Mouse (Mus musculus): Measurements from ENCODE around the gene Stard13.

Stard13 gene

DNA sequence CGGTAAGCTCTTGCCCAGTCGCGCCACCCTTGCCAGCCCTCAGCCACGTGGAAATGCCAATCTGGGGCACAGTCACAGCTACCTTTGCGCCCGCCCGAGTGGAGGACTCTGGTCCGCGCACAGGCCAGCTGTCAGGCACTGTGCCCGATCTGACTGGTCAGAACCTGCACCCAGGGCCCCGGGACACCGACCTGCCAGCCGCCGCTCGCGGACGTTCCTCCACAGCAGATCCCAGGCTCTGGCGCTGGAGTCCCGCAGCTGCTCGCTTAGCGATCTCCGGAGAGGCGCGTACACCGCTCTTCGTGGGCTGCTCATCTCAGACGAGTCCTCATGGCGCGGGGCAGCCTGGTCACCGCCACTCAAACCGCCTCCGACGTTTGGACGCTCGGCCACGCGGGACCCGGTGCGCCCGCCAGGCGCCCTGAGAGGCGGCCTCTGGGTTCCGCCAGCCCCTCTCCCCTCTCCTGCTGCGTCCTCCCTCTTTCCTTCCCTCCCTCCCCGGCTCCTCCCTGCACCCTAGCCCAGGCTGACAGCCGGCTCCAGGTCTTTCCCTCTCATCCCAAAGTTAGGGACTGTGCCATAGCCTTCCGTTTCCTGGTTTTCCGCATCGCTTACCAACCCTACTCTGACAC lies at the start of gene Stard13:
Gene Stard13, minus strand, starts transcription at position 437 of the 632 bp plus-strand sequence.
- in situ Hi-C loops (cut with MboI, MseI): no loop called here

GRCm38 (mm10) chr5:151279531-151279930 lies 45.9 kb upstream of the Stard13 start:
- in situ Hi-C loops (cut with MboI, MseI): no loop called here

DNA sequence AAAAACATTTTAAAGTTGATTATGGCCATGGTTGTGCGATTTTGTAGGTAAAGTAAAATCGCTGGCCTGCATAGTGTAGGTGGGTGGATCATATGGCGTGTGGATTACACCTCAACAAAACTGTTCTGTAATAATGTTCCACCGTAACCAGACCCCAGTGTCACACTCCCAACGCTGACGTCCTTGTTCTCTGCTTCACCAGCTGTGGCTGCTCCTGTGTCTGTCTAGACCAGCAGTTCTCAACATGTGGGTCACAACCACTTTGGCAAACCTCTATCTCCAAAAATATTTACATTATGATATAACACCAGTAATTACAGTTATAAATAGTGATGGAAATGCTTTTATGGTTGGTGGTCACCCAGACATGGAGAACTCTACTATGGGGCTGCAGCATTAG lies 44.3 kb upstream of the Stard13 start:
- in situ Hi-C loops (cut with MboI, MseI): no loop called here

- in situ Hi-C loops (cut with MboI, MseI): no loop called here
Observed at GRCm38 (mm10) chr5:151275986-151276385, 42.4 kb upstream of the Stard13 start.

DNA sequence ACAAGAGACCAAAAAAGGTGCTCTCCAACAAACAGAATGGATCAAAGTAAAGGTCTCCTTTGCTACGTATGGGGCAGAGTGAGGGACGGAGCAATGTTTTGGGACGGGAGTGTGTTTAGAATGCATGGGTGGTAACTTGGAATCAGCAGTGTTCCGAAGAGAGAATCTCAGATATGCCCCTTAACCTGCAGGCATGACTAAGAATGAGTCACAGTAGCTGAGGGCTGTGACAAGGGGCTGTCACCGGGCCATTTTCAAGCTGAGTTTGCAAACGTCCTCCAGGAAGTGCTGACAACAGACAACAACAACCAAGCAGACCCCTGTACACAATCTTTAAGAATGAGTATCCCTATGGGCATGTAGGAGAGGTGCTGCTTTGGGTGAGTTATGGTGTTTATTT lies 40.6 kb upstream of the Stard13 start:
- in situ Hi-C loops (cut with MboI, MseI): no loop called here

DNA sequence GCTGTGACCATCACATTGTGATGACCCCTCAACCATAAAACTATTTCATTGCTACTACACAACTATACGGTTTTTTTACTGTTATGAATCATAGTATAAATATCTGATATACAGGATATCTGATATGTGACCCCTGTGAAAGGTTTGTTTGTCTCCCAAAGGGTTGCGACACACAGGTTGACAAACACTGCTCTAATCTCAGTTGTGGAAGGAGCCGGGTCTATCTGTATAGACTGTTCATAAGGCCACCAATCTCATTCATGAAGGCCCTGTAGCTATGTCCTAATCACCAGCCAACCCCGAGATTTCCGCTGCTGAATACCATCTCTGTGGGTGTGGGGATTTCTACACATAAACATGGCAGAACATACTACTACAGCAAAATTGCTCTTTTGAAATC lies 37.2 kb upstream of the Stard13 start:
- in situ Hi-C loops (cut with MboI, MseI): no loop called here

DNA sequence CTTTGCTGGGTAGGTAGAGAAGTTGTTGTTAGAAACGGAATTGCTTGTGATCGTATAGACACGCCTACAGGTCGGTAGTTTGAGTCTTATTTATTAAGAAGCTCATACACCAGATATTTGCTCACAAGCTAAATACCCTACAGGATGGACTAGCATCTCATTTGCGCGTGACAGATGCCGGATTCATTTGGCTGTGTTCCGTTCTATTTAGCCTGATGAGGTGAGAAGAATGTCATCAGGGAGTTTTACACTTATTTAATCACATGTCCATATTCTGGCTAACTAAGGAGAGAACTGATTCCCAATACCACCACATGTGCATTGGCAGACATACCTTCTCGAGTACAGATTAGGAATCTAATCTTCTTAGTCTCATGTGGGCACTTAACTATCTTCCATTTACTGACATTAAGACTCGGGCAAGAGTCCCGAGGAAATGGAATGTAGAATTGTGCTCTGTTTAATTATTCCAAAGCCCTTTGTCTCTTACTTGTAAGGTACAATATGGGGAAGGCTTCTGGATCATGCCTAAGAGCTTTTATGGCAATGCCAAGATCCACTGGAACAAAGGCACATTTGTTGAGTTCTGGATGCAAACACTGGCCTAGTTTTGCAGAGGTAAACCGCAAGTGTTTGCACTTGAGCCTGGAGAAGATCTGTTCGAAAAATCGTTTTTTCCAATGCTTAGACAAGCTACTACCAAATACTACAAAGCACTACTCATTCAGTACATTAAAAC lies 33.4 kb upstream of the Stard13 start:
- in situ Hi-C loops (cut with MboI, MseI): no loop called here

DNA sequence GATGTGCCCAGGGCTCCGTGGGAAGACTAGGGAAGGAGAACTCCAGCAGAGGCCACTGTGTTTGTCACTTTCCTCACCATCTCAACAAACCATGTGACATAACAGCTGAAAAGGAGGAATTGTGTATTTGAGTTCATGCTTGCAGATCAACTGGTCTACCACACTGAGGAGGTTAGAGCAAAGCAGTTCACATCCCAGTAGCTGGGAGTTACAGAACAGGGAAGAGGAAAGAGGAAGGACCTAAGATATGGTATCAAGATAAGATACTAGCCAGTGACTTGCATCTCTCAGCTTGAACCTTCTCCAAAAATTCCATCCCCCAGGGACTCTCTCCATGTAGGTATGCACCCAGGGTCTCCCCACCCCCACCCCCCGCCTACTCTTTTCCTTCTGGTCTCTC lies 27.9 kb upstream of the Stard13 start:
- in situ Hi-C loops (cut with MboI, MseI): no loop called here

- in situ Hi-C loops (cut with MboI, MseI): loop anchor here in 1 of 2 experiments (5.0 kb wide), 1 partner anchor 130 kb away; no protein-coding TSS in a partner anchor
Observed at GRCm38 (mm10) chr5:151252213-151252612, 18.6 kb upstream of the Stard13 start.

GRCm38 (mm10) chr5:151251656-151252055 lies 18.0 kb upstream of the Stard13 start:
- in situ Hi-C loops (cut with MboI, MseI): loop anchor here in 1 of 2 experiments (5.0 kb wide), 1 partner anchor 131 kb away; no protein-coding TSS in a partner anchor

DNA sequence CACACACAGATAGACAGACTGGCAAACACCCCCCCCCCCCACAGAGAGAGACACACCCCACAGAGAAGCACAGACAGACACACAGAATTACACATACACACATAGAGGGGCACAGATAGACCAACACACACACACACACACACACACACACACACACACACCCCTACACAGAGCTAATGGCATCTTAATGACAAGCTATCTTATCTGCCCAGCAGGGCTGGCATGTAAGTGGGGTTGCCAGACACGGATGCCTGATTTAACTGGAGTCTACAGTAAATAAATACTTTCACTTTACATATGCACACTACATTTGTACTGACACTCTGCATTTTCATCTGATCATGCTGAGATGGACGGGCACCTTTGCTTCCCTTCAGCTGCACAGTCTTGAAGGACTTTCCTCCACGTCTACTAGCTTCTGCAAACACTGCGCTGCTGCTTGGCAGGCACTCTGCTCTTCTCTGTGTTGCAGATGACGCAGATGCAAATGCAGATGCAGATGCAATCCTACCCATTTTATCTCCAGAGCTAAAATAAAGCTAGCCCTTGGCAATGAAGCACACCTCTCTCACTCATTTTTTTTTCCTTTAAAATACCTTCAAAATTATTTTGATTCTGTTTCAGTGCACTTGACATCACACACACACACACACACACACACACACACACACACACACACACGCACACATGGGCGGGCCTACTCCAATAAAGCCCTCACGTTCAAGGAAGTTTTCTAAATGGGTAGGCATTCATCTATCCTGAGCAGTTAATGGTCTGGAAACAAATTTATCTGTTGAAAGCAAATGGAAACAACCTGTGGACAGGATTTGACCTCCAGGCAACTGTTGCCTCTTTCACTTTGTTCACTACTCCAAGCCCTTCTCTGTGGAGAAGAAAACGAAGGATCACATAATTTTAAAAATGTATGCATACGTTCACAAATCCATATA lies 15.3 kb upstream of the Stard13 start:
- in situ Hi-C loops (cut with MboI, MseI): no loop called here

DNA sequence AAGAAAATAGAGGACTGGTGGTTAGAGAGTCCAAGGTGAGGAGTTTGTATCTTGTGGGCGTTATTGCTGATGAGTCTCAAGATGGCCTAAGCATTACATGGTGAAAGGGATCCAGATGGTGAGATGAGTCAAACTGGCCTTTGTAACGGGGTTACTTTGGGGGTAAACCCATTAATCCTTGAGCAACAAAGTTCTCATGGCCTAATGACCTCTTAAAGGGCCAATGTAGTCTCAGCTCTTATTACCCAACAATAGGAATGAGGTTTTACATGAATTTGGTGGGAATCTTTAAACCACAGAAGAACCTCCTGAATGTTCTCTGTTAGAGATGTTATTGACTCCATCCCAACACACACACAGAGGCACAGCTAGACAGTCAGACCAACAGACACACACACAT lies 14.4 kb upstream of the Stard13 start:
- in situ Hi-C loops (cut with MboI, MseI): no loop called here

DNA sequence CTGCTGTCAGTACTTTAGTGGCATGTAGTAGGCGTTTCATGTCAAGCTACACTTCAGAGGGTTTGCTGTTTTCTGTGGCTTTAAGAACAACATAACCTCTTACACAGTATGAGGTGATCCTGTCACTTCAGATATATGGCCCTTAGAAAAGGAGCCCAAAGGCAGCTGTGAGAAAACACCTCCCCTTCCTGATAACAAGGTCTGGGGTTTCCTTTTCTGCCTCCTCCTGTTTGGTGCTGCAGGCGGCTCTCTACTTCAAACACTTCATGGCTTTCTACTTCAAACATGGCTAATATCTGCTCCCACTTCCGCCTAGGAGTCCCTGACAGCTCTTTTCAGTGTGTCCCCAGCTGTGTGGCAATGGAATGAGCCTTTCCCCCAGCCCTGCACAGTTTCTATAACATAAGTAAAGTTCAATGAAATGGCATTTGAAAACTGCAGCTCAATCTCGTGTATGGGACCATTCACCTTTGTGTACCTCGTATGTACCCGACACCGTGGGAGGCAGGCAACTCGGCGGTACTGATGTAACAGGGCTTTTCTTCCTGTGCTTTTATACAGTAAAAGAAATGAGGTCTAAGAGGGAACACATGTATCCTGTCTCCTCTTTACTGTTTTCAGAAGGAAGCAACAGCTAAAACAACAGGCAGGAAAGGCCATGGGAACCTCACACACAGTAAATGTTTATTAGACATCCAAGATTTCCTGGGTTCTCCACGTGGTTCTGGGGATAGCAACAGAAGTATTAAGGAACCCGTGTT lies 13.7 kb upstream of the Stard13 start:
- in situ Hi-C loops (cut with MboI, MseI): no loop called here

GRCm38 (mm10) chr5:151246287-151246686 lies 12.7 kb upstream of the Stard13 start:
- in situ Hi-C loops (cut with MboI, MseI): no loop called here

DNA sequence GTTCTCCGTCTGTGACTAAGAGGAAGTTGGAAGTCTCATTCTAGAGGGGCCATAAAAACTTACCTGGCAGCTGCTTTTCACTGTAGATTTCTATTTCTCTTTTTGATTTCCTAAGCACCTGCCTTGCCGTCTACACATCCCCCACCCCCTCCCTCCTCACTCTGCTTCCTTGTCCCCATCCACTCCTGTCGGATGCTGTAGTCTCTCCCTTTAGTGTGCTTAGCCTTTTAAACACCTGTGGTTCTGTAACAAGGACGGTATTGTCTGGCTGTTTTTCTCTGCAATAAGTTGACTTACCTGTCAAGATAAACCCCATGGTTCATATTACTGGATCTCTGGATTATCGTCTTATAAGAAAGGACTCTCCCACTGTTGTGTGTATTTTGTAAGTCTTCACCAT lies 11.9 kb upstream of the Stard13 start:
- in situ Hi-C loops (cut with MboI, MseI): no loop called here

GRCm38 (mm10) chr5:151238730-151239129 lies 5.1 kb upstream of the Stard13 start:
- in situ Hi-C loops (cut with MboI, MseI): no loop called here

DNA sequence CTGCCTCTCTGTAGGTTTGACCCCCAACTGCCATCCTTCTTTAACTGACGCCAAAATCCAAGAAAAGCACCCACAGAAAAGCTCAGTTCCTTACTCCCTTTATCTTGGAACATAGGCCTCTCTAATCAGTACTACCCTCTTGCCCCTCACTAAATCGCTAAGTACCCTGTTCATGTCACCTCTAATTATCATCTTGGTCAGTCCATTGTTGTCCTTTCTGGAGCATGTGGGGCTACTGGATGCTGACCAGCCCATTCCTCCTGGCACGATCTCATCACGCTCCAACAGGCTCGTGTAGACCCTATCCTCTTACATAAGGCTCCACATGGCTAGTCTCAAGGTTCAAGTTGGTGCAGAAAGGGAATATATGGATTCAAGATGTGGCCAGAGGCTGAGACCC lies 2.8 kb upstream of the Stard13 start:
- in situ Hi-C loops (cut with MboI, MseI): no loop called here

GRCm38 (mm10) chr5:151232576-151233299 lies 898 bp downstream of the Stard13 start:
- in situ Hi-C loops (cut with MboI, MseI): no loop called here

DNA sequence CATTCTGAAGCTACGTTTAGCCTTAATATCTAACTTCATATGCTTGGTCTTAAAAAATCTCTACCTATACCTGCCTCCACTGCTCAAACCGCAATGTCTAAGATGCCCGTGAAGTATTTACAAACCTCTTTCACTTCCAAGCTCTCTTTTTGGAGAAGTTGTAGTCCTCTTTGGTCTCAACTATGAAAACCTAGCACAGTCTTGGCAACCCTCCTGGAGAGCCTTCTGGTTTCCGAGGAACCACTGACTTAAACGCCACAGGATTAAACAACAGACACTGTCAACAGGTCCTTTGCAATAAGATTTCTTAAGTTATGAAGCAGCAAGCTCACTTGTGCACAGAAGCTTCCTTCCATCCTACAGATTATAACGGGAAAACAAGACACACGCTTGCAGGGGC lies 1.8 kb downstream of the Stard13 start:
- in situ Hi-C loops (cut with MboI, MseI): no loop called here

GRCm38 (mm10) chr5:151231411-151231810 lies 2.2 kb downstream of the Stard13 start:
- in situ Hi-C loops (cut with MboI, MseI): no loop called here

- in situ Hi-C loops (cut with MboI, MseI): no loop called here
Observed at GRCm38 (mm10) chr5:151230427-151230826, 3.2 kb downstream of the Stard13 start.
